Mouse (Mus musculus) activated CD4-positive, CD25-positive, alpha-beta regulatory T cell, adult 4 months (primary cell): Measurements from ENCODE around the gene Slc16a2. TPM values are rescaled to one million over a fixed set of nuclear protein-coding genes. Genes with fewer than 3 reads are reported as not detected.

Experiments used
- ATAC-seq: one replicate; pipeline ENCODE4 v1.8.0; 2017
- polyA plus RNA-seq, 2 experiments: library from polyadenylated mRNA; unstranded; fragments of 100-300 nt; shearing (Covaris generic); gene quantifications; one replicate each; pipeline ENCODE4 v1.2.1; 2017

Gene Slc16a2
- not detected for polyA plus RNA-seq

DNA sequence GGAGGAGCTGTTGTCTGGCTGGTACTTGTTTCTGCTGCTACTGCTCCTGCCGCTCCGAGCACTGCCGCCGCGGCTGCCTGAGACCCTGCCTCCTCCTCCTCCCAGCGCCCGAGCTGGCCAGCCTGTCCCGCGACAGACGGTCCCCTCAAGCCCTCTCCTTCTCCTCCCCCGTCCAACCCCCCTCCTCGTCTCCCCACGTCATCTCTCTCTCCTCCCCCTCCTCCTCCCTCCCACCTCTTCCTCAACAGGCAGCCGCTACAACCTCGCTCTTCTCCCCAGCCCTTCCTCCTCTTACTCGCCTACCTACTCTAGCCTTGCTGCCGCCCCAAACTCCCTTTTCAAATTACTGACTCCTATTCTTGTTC lies at the start of gene Slc16a2:
Slc16a2 (minus strand) TSS at position 152 of the 365 bp plus-strand sequence.
- peak; percentile 90 for ATAC-seq

DNA sequence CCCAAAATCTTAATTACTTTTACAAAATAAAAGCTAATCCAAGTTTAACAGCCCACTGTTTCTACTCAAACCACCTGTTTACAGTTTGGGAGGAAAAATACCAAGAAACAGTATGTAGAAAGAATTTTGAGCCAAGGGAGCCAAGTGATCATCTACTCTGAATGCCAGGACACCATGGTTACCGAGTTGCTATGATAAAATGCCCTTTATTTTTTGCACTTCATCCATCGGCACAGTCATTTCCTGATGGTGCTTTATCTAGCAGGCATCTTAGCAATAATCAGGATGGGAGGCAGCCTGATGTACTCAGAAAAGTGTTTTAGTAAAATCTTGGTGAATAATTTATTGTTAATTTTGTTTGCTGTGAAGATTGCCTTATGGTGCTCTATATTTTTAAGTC lies 41.7 kb upstream of the Slc16a2 start:
- no peak for ATAC-seq

DNA sequence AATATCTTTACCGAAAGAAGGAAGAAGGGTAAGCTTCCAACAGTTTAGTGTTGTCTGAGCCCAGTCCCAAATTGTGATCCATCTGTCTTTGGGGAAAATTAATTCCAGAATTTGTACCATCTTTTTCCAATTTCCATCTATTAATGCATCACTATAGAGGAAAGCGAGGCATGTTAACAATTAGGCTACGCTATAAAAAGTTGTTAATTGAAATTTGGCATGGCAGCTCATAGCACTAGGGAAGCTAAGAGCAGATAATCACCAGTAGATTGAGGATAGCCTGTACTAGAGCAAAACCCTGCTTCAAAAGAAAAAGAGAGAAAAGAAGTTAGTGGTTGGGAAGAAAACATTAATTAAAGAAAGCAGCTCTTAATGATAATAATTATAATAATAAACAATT lies 41.1 kb upstream of the Slc16a2 start:
- no peak for ATAC-seq

DNA sequence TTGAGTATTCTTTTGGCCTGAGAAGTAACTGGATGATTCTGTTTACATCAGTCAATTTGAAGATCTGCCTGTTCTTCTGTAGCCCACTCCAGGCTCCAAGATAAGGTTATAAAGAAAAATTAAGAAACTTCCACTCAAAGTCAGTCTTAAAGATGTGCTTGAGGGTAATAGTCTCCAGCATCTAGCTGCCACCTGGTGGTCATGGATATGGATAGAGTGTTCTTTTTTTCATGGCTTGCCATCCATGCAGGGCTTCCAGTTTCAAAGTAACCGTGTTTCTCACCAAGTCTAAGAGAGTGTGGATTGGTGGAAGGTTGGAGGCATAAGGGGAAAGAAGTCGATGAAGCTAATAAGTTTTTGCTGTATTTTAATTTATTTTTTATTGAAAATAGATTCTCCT lies 23.5 kb upstream of the Slc16a2 start:
- ATAC-seq, result no peak

DNA sequence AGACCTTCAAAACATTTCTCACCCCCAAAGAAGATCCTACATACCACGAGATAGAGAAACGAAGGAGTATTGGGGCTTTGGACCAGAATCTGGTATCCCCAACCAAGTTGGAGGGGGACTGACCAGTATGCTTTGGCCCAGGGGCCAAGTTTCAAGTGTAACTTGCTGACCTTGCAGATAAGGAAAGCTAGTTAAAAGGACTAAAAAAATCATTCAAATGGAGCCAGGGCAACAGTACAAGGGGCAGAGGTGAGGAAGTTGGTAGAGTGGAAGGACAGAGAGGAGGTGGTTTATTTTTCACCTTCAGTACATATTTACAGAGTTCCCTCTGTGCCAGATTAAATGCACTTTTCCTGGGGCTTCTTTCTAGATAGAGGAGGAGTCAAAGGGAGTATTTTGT lies 7.1 kb upstream of the Slc16a2 start:
- ATAC-seq, result no peak

DNA sequence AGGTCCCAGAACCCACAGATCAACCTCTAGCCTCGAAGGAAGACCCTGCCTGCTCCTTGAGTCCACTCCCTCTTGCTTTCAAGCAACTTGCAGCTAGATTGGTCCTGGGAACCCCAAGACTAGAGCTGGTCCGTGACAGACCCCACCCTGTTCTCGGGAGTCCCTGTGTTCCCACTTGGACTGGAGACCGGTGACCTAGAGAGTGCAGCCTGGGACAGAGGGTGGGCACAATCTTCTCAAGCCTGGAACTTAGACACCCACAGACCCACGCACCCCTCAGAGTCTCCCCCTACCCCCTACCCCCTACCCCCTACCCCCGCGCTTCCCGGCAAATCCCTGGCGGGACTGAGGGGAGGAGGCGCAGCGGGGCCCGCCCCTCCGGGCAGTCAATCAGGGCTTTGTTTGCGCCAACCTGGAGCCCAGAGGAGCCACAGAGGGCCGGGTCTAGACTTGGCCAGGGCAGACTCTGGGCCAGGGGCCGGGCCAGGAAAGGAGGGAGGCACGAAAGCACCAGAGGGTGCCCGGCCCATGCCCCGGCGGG lies 558 bp upstream of the Slc16a2 start:
- ATAC-seq, result no peak

DNA sequence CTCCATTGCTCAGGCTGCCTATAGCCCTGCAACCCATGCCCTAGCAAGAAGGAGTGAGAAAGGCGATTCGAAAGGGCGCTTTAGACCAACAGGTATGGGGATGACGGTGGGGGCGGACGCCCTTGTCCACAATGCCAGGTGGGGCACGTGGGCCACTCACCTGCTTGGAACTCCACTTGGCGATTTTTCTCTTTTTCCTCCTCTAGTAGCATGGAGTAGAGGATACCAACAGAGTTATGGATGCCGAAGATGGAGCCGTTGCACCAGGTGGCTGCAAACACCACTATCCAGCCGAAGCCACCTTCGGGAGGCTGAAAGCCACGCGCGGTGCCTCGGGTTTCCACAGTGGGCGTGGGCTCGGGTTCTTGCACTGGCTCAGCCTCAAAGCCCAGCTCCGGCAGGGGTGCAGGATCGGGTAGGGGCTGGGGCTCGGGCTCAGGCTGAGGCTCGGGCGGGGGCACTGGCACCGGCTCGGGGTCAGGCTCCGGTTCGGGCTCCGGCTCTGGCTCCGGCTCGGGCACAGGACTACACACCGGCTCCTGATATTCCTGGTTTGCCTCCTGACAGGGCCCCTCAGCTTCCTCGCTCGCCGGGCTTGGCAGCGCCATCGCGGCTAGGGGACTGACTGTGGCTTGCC lies 470 bp downstream of the Slc16a2 start:
- ATAC-seq, result peak; percentile 15

DNA sequence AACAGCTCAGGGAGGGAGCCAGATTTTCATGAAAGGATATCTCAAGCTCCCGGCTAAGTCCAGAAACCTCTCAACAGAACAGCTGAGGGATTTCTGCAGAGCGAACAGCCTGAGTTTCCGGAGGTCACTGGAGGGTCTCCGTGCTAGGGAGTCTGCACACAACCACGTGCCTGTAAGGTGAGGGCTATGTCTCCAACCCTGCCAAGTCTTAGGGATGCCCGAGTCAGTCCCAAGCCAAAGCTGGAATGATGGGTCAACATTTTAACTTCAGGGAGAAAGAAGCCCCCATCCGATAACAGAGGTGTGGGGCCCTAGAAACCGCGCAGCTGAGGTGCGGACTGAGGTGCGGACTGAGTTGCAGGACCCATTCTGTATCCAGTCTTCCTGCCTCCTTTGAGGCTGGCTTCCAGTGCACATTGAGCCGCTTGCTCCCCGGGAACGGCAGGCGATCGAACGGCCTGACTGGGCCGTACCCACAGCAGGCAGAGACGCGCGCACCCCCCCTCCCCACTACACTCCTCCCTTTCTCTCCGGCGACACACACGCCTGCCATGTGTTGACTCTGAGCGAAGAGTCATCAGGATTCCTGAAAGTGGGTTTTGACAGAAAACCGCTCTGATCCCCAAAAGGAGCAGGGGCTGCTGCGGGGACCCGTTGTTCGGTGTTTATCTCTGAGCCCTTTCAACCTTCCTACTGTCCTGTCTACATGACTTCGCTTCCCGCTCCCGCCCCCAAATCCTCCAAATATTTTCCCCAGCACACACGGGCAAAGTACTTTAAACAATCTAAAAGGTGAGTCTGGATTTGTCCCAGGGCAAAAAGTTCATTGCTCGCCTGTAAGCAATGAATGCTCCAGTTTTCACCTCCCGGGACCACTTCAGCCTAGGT lies 1.2 kb downstream of the Slc16a2 start:
- no peak for ATAC-seq

DNA sequence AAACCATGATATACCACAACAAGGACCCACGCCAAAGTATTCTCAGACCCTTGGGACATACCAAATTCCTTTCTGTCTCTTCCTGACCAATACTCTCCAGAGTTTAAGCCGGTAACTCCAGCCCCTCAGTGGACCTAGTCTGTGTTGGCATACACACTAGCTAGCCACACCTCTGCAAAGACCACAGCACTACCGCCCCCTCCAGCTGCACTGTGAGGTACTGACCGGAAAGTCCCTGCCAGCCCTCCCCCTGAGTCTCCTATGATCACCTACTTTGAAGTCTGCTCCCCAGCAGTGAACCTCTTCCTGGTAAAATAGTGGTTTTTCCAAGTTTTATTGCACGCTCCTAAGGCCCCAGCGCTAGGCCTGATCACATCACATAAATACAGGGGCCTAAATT lies 2.5 kb downstream of the Slc16a2 start:
- ATAC-seq, result no peak

DNA sequence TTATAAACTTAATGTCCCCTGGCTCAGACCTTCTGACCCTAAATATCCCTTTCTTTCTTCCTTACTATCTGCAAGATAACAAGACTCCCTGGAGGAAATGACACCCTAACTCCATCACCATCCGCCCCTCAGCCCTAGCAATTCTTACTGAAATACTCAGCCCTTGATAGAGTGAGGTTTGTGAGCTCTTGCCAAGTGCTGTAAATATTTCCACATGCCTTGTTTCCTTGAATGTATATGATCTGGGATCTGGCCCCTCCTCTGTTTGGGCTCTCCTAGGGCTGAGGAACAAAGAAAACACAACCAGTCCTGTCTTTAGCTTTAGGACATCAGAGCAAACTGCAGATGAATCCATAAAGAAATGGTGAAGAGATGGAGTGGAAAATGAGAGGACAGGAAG lies 9.1 kb downstream of the Slc16a2 start:
- no peak for ATAC-seq

DNA sequence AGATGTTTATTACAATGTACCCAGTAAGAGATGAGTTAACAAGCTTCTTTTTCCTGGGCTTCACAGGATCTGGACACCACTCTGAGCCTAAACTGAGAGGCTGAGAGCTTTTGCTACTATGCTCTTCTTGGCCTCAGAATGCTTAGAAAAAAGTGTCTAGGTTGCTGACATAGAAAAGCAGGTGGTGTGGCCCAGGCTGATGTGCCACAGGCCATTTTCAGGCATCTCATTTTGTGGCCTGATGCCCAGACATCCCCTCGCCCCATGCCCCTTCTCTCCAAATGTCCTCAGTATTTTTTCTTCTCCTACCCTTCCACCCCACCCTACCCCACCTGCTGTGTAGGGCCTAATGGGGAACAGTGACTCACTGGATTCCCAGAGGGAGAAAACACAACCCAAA lies 11.3 kb downstream of the Slc16a2 start:
- no peak for ATAC-seq

DNA sequence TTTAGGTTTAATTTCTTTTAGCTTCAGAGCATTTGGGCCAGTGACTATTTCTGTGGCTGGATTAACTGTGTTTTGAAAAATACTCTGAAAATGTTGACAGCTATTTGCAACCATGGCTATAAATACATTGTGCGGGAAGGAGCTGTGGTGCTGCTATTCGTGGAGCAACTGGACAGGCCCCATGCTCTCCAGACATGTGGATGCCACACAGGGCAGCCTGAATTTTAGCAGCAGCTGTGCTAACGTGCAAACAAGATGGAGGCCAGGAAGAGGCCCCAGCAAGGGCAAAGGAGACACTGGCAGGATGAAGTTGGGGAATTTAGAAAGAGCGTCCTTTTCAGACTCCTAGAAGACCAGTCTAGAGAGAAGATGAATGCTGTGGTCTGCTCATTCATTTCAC lies 15.4 kb downstream of the Slc16a2 start:
- no peak for ATAC-seq

DNA sequence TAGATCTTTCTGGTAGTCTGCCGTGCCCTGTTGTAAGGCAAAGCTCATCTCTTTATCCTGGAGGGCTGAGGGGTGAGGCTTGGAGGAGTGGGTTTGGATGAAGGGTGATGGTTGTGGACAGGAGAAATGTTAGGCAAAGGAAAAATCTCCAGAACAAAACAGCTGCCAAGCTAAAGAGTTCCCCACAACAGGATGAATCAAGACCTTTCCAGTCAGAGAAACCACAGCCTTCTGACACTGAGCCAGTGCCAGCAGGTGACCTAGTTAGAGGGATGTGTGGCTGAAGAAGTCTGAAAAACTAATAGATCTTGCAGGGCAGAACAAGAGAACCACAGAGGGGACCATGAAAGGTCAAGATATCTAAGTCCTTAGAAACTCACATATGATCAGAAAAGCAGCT lies 24.8 kb downstream of the Slc16a2 start:
- no peak for ATAC-seq

DNA sequence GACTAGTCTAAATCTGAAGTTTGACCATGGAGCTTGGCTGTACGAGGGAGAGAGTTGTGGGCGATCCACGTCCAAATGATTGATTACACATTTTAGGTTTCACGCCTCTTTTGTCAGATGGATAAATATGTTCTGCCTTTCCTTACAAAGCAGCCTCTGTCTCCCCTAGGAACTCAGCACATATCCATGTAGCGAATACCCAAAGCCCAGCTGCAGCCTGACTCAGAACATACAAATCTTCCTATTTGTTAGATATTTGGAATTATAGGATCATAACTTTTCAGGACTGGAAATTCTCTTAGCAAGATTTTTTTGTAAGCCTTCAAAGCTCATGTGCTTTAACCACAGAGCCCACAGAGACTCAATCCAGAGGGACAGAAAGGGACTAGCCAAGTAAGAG lies 26.3 kb downstream of the Slc16a2 start:
- no peak for ATAC-seq

DNA sequence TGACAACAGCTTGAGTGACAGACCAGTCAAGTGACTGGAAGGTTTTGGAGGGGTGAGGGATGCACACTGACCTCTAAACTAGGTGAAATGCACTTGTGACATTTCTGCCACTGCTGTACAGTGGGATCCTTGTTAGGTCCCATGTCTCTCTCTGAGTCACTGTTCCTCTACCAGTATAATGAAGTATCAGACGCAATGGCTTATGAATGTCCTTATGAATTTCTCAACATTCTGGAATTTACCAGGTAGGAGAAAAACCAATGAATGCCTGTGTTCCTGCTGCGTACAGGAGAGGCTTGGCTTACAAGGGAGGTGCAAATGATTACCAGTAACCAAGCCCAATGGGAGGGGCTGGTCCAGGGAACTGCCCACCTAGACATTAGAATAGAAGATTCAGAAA lies 30.5 kb downstream of the Slc16a2 start:
- ATAC-seq, result no peak

DNA sequence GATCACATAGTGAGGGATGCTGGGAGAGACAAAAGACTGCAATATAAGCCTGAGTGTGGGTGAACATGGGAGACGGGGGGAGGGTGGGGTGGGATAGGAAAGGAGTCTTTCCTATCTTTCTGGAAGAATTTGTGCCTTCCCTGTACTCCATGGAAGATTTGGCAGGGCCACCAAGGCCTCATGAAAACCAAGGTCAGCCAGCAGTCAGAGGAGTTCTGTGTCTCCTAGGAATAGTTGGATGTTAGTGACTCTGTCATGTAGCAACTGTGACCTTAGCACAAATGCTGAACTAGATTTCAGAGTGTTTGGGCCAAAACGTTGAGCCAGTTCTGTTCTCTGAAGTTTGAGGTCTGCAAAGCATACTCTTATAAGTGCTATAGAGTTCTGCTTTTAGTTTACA lies 36.1 kb downstream of the Slc16a2 start:
- ATAC-seq, result no peak

DNA sequence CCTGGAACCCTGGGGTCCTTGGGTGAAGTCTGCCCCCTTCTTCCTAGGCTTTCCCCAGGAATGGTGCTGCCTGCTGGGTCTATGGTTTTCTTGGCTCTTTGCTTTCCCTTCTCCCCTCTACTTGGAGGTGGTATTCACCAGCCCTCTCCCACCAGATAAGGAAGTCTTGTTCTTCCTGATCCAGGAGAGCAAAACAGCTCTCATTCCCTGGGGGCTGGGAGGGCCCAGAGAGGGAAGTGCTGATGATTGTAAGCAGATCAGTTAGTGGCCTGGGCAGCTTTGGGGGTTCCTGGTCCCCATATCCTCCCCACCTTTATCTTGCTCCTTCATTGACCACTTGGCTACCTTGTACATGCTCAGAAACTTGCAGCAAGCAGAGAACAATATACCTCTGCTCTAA lies 45.4 kb downstream of the Slc16a2 start:
- ATAC-seq, result no peak

DNA sequence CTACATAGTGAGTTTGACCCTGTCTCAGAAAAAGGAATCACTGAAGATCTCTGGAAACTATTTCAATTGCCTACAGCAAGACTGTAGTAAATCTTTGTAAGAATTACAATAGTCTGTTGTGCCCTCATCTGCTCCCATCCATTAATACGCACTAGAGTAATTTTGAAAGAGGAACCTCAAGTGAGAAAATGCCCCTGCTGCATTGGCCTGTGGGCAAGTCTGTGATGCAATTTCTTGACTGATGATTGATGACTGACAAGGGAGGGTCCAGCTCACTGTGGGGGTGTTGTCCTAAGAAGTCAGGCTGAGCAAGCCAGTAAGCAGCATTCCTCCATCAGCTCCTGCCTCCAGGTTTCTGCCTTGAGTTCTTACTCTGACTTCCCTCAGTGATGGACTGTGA lies 75.6 kb downstream of the Slc16a2 start:
- ATAC-seq, result no peak

DNA sequence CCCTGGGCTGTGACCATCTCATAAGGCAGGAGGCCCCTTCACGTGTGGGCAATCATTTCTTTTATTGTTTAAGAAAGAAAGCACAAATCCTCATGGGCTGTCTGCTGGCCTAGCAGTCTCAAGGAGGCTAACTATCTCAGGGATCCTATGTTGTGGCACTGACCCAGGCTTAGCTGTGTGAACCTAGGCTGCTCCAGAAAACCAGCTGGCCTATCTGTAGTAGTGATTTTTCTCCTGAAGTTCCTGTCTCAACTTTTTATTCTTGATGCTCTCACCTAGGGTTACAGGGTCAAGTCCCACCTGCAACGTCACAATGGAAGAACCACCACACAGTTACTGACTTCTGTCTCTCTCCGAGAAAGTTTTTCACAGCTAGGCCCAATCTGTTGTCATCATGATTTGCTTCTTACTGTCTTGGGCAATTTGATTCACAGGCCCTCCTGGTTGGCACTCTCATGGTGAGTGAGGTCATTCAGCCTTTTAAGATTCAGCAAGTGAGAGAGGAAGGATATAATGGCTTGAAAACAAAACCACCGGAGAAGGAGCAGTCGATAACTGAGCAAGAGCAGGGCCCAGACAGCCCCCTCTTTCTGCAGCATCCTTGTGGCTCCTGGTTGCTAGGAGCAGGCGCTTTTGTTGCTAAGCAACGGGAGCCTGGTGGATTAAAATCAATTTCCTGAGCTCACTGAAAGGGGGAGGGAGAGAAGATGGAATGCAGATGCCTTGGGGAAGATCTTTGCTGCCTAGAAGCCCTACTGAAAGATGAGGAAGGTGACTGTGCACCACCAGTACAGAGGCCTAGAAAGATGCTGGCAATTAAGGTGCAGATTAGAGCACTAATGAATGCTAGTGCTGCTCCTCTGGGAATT lies 77.4 kb downstream of the Slc16a2 start:
- ATAC-seq, result no peak

DNA sequence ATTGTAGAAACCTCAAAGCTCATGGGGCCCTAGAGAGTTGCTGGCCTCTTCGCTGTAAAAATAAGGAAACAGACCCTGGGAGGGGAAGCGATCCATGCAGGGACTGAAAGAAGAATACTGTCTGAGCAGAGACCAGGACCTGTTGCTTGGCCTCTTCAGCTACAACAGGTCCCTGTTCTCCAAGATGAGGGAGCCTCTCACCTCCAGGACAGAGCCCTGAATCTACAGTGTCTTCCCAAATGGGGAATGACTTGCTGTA lies 79.8 kb downstream of the Slc16a2 start:
- no peak for ATAC-seq

DNA sequence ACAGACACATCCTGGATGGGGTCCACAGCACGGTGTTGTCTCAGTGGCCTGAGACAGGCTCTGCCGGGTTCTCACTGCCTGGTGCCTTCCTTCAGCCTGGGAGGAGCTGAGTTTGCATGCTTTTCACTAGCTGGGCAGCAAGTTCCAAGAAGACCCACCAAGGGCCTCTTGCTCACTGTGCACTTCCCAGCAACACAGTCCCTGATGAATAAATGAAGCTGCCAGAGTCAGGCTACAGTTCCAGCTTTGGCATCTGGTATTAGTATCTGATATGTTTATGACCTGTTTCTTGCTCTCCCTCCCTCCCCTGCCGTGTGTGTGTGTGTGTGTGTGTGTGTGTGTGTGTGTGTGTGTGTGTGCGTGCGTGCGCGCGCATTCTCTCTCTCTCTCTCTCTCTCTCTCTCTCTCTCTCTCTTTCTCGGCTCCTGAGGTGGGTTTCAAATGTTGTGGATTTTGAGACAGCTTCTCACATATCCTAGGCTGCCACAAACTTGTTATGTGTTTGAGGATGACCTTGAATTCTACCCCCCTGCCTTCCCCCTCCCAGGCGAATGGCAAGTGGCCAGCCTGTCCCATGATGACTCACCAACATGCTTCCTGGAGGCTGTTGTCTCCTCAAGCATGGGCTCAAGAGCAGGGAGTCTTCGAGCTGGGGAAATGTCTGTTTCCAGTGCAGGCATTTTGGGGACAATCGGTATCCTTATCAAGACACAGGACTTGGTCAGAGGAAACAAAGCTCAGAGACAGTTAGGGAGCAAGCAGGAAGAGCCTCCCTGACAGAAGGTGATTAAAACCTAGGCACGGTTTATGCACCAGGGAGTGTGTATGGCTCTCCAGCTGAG lies 80.3 kb downstream of the Slc16a2 start:
- ATAC-seq, result no peak

DNA sequence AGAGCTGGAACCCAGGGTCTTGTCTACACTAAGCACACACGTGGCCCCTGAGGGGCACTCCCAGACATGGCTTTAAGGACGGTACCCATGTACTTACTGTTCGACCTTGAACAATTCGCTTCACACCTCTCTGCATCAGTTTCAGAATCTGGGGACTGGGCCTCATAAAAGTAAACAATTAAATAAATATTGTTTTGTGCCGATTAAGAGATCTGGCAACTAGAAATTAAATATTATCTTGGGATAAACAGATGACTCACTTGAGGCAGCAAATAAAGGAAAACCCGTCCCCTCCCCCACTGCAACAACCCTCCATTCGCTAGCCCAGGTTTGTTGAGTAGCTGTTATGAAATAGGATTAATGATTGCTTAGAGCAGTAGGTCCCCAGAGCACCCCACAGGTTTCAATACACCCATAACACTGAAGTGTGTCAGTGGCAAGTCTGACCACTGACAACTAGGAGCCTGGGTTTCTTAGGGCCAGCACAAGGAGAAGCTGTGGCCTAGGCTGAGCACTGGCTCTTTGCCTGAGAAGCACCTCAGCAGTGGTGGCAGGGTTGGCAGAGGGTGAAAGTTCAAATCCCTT lies 87.7 kb downstream of the Slc16a2 start:
- ATAC-seq, result no peak
